Mouse (Mus musculus) megakaryocyte, embryonic 14.5 days (primary cell): Measurements from ENCODE around the gene Ift52. TPM values are rescaled to one million over a fixed set of nuclear protein-coding genes. Genes with fewer than 3 reads are reported as not detected.

ENCODE experiments used
- H3K27me3 ChIP-seq: replicated peaks from 2 replicates; pipeline ENCODE3; 2012; ENCODE audit warnings: inconsistent platforms
- H3K36me3 ChIP-seq: replicated peaks from 2 replicates; pipeline ENCODE3; 2012; ENCODE audit warnings: low read length, inconsistent platforms, mixed read lengths
- H3K4me1 ChIP-seq: 2 replicates; pipeline ENCODE4 v1.6.1; 2012; ENCODE audit warnings: inconsistent platforms
- H3K4me3 ChIP-seq: replicated peaks from 2 replicates; pipeline ENCODE3; 2012; ENCODE audit warnings: moderate library complexity, mild to moderate bottlenecking, inconsistent platforms
- H3K9me3 ChIP-seq: 2 replicates; pipeline ENCODE4 v1.6.1; 2012; ENCODE audit warnings: inconsistent platforms
- FLI1 ChIP-seq: IDR thresholded peaks from 2 replicates; pipeline ENCODE4 v1.6.1; 2012; ENCODE audit warnings: low read length, inconsistent platforms, mixed read lengths
- GATA1 ChIP-seq: IDR thresholded peaks from 3 replicates; pipeline ENCODE4 v1.6.1; 2012; ENCODE audit warnings: mixed read lengths, low read length, inconsistent platforms, borderline replicate concordance
- polyA plus RNA-seq: library from polyadenylated mRNA; stranded (reverse); fragments of >175 nt; gene quantifications from 2 replicates; pipeline ENCODE4 v1.2.3, GENCODE M21; 2012; ENCODE audit warnings: low replicate concordance; ENCODE audit not compliant: insufficient read depth

The Ift52 gene
- polyA plus RNA-seq, 1 experiment, result 3.2 TPM

DNA sequence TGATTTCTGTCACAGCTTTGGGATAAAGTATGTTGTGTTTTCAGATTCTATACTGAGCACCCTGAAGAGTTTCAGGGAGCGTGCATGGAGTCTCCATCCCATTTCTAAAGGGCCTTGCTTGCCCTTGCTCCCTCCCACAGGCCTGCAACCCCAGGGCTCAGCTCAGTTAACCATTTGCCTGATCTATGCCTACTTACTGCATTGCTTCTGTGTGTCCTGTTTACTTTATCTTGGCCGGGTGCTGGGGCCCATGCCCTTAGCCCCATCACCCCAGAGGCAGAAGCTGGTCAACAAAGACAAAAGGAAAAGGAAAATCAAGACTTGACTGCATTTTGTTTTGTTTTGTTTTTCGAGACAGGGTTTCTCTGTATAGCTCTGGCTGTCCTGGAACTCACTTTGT lies 54.4 kb downstream of the Ift52 start:
- TF ChIP-seq GATA1, result no peak
- no peak for TF ChIP-seq FLI1
- Histone ChIP-seq H3K36me3 (peaks cover 90% of the 10 kb centered on the region), H3K4me3 (no peak overlapping the region), H3K27me3 (no peaks in the 10 kb centered on the region), H3K9me3 (no peaks in the 10 kb centered on the region), H3K4me1 (peaks cover 23% of the 10 kb centered on the region)

DNA sequence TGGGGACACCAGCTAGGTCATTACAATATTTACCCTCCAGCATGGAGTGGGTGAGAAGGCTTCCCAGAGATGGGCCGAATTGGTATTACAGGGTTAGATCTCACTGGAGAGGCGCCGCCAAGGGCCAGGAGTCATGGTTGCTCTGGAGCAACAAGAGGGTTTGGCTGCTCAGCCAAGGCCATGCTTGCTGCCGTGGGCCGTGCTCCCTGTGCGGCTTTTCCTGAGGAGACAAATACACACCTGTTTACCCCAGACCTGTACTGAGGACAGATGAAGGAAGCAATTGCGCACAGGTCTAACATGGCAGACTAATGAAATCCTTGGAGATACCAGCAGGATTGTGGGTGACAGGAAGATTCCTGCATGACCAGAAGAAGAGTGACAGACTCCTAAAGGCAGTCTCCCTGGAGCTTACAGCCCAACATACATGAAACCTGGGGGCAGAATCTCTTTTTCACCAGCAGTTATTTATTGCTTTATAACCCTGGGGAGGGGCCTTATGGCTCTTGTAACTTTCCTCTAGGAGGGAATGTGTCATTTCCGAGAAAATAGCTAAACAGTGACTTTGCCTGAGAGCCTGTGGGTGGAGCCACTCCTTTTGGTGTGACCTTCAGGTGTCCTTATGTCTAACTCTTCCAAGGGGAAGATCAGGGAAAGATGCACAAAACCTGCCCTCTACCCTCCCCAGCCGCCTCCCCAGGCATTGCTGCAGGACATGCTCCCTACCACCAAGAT lies 56.0 kb downstream of the Ift52 start:
- H3K4me1 ChIP-seq, result peaks cover 24% of the 10 kb centered on the region
- H3K27me3 ChIP-seq, result no peaks in the 10 kb centered on the region
- no peaks in the 10 kb centered on the region for H3K9me3 ChIP-seq
- H3K4me3 ChIP-seq, result no peak overlapping the region
- peaks cover 92% of the 10 kb centered on the region for H3K36me3 ChIP-seq
- TF ChIP-seq GATA1 (no peak), FLI1 (no peak)

DNA sequence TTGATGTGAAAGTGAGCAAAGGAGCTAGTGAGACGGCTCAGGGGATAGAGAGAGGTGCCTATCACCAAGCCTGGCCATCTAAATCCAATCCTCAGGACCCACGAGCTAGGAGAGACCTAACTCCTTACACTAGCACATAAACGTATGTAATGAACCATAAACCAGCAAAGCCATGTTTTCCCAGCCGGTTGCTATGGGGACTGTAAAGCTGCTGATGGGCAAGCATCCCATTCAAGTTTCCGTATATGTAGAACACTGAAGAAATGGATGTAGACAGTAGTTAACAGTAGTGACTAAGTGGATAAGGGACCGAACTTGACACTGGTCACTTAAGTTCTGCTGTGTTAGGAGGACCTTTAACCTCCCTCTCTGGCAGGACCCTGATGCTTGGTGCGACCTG lies 56.9 kb downstream of the Ift52 start:
- Histone ChIP-seq H3K4me3 (no peak overlapping the region), H3K9me3 (no peaks in the 10 kb centered on the region), H3K27me3 (no peaks in the 10 kb centered on the region), H3K4me1 (peaks cover 21% of the 10 kb centered on the region), H3K36me3 (peaks cover 89% of the 10 kb centered on the region)
- TF ChIP-seq FLI1, result no peak
- no peak for TF ChIP-seq GATA1

DNA sequence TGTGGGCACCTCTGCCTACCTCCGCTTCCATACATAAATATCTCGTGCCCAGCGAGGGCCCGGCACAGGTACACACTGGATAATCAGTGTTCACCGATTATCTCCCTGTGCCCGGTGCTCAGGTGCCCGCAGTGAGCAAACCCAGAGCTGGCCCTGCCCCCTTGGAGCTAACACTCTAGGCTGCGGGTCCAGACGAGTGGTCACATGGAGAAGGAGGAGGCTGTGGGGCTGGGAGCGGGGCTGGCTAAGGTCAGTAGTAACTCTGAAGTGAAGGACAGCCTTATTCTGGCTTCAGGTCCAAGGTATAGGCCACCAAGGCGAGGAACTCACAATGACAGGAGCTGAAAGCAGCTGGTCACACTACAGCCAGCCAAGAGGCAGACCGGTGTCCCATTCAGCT lies 57.7 kb downstream of the Ift52 start:
- Histone ChIP-seq H3K4me3 (no peak overlapping the region), H3K4me1 (peaks cover 21% of the 10 kb centered on the region), H3K36me3 (peaks cover 92% of the 10 kb centered on the region), H3K27me3 (peaks cover 1% of the 10 kb centered on the region), H3K9me3 (no peaks in the 10 kb centered on the region)
- TF ChIP-seq FLI1 (no peak), GATA1 (no peak)

- peaks cover 2% of the 10 kb centered on the region for H3K27me3 ChIP-seq
- H3K4me1 ChIP-seq, result peaks cover 21% of the 10 kb centered on the region
- H3K9me3 ChIP-seq, result no peaks in the 10 kb centered on the region
- no peak overlapping the region for H3K4me3 ChIP-seq
- TF ChIP-seq GATA1, result no peak
- TF ChIP-seq FLI1, result no peak
- peaks cover 91% of the 10 kb centered on the region for H3K36me3 ChIP-seq
Observed at GRCm38 (mm10) chr2:163075234-163075633, 58.1 kb downstream of the Ift52 start.

GRCm38 (mm10) chr2:163079041-163079440 lies 61.9 kb downstream of the Ift52 start:
- no peak overlapping the region for H3K4me3 ChIP-seq
- TF ChIP-seq GATA1, result no peak
- TF ChIP-seq FLI1, result no peak
- peaks cover 81% of the 10 kb centered on the region for H3K36me3 ChIP-seq
- peaks cover 5% of the 10 kb centered on the region; the same call in 1 of the 2 replicates for H3K9me3 ChIP-seq
- peaks cover 52% of the 10 kb centered on the region for H3K4me1 ChIP-seq
- H3K27me3 ChIP-seq, result peaks cover 2% of the 10 kb centered on the region

- no peak for TF ChIP-seq GATA1
- TF ChIP-seq FLI1, result no peak
- peak overlapping the region; percentile 50 for H3K4me3 ChIP-seq
- H3K9me3 ChIP-seq, result peaks cover 5% of the 10 kb centered on the region; the same call in 1 of the 2 replicates
- H3K36me3 ChIP-seq, result peaks cover 59% of the 10 kb centered on the region
- H3K4me1 ChIP-seq, result peaks cover 59% of the 10 kb centered on the region
- H3K27me3 ChIP-seq, result peaks cover 2% of the 10 kb centered on the region
Observed at GRCm38 (mm10) chr2:163082591-163082990, 65.4 kb downstream of the Ift52 start.

DNA sequence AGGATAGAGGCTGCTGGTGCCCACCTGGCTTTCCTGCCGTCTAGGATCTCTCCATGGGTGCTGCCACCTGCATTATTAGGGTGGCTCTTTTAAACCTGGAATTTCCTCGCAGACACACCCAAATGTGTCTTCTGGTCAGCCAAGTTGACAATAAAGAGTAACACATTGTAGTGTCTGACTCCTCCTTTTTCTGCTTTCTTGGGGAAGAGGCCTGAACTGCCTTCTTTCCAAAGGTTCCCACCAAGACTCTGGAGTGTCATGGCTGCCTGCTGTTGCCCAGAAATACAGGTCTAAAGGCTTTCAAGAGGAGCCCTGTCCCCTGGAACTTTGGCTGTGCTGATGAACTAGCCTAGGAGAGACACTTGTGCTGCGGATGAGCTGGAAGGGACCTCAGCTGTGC lies 67.4 kb downstream of the Ift52 start:
- Histone ChIP-seq H3K9me3 (peaks cover 5% of the 10 kb centered on the region; the same call in 1 of the 2 replicates), H3K27me3 (peaks cover 2% of the 10 kb centered on the region), H3K36me3 (peaks cover 43% of the 10 kb centered on the region), H3K4me3 (no peak overlapping the region), H3K4me1 (peaks cover 64% of the 10 kb centered on the region)
- TF ChIP-seq FLI1, result no peak
- TF ChIP-seq GATA1, result no peak

DNA sequence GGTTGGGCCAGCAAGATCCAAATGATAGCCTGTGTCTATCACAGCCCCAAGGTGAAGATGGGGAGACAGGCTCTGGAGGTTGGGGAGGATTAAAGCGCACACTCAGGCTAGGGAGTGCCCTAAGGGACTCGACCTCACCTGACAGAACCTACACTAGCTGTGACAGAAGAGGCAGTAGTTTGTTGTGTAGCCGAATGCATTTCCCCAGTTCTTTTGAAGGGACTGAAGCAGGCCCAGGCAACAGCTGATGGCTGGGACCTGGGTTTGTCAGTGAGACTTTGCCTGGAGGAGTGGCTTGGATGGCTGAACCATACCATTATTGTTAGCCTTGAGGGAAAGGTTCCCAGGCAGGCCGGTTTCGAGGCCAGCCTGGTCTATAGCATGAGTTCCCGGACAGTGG lies 67.9 kb downstream of the Ift52 start:
- no peak for TF ChIP-seq GATA1
- TF ChIP-seq FLI1, result no peak
- Histone ChIP-seq H3K36me3 (peaks cover 38% of the 10 kb centered on the region), H3K4me1 (peaks cover 64% of the 10 kb centered on the region), H3K27me3 (no peaks in the 10 kb centered on the region), H3K9me3 (peaks cover 5% of the 10 kb centered on the region; the same call in 1 of the 2 replicates), H3K4me3 (no peak overlapping the region)

- peaks cover 3% of the 10 kb centered on the region for H3K27me3 ChIP-seq
- TF ChIP-seq FLI1, result no peak
- TF ChIP-seq GATA1, result no peak
- peaks cover 28% of the 10 kb centered on the region for H3K36me3 ChIP-seq
- no peak overlapping the region for H3K4me3 ChIP-seq
- H3K9me3 ChIP-seq, result no peaks in the 10 kb centered on the region
- peaks cover 55% of the 10 kb centered on the region for H3K4me1 ChIP-seq
Observed at GRCm38 (mm10) chr2:163086561-163086960, 69.4 kb downstream of the Ift52 start.

DNA sequence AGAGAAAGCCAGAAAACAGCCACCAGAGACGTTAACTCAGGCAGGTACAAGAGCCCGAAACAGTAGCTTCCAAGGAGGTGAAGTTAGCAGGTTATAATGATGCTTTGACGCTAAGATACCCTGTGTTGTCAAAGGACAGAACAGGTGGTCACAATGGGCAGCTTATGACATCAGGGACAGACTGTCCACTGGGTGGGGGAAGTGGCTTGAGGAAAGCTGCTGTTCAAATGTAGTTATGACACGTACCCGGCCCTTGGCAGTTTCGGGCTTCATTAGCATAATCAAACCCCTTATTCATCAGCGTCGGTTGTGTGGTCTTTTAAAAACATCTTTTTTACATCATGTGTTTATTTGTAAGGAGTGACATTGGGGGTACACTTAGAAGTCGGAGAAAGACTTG lies 70.6 kb downstream of the Ift52 start, which contains the start of gene Gtsf1l:
TSS of gene Gtsf1l (minus strand) at position 128 of the 400 bp plus-strand sequence.
- Histone ChIP-seq H3K36me3 (peaks cover 20% of the 10 kb centered on the region), H3K4me1 (peaks cover 44% of the 10 kb centered on the region), H3K27me3 (peaks cover 4% of the 10 kb centered on the region), H3K4me3 (no peak within 1 kb of the TSS), H3K9me3 (no peaks in the 10 kb centered on the region)
- TF ChIP-seq GATA1 (no peak), FLI1 (no peak)
